Mouse (Mus musculus) stomach, embryonic 15.5 days (tissue): ENCODE measurements at regions not wholly inside any gene's neighbourhood (a gene's known extent, or its start where the extent isn't known, plus 50 kb on each side); places are given as distances from the start of the nearest gene placed in this dataset.

Source experiments
- ATAC-seq: fragments of 200-750 bp; cut with Nextera tagmentation; 2 replicates; pipeline ENCODE4 v1.8.0; 2017; ENCODE audit warnings: low read depth, moderate number of reproducible peaks, moderate TSS enrichment; ENCODE audit not compliant: insufficient read depth, low FRiP score
- H3K27ac ChIP-seq: fragments of 300-500 bp; sonication (generic); 2 replicates; pipeline ENCODE4 v1.5.1; 2015; ENCODE audit warnings: mild to moderate bottlenecking, inconsistent platforms
- H3K27me3 ChIP-seq: fragments of 300-500 bp; sonication (generic); replicated peaks from 2 replicates; pipeline ENCODE4 v1.6.1; 2015; ENCODE audit warnings: inconsistent platforms
- H3K36me3 ChIP-seq: fragments of 300-500 bp; sonication (generic); 2 replicates; pipeline ENCODE4 v1.6.1; 2015; ENCODE audit warnings: inconsistent platforms
- H3K4me1 ChIP-seq: fragments of 300-500 bp; sonication (generic); 2 replicates; pipeline ENCODE4 v1.6.1; 2015; ENCODE audit warnings: inconsistent platforms
- H3K4me2 ChIP-seq: fragments of 300-500 bp; sonication (generic); 2 replicates; pipeline ENCODE4 v1.6.1; 2015; ENCODE audit warnings: mild to moderate bottlenecking, inconsistent platforms
- H3K4me3 ChIP-seq: fragments of 300-500 bp; sonication (generic); replicated peaks from 2 replicates; pipeline ENCODE4 v1.5.1; 2015; ENCODE audit warnings: inconsistent platforms
- H3K9ac ChIP-seq: fragments of 300-500 bp; sonication (generic); 2 replicates; pipeline ENCODE4 v1.6.1; 2015; ENCODE audit warnings: inconsistent platforms
- H3K9me3 ChIP-seq: fragments of 300-500 bp; sonication (generic); 2 replicates; pipeline ENCODE4 v1.6.1; 2016; ENCODE audit warnings: inconsistent platforms
- WGBS: fragments of 180-500 bp; shearing (Covaris S2); methylation state at CpG from one replicate; pipeline ENCODE4 v1.1.7; 2015; 5-methylcytosine and 5-hydroxymethylcytosine counted together

DNA sequence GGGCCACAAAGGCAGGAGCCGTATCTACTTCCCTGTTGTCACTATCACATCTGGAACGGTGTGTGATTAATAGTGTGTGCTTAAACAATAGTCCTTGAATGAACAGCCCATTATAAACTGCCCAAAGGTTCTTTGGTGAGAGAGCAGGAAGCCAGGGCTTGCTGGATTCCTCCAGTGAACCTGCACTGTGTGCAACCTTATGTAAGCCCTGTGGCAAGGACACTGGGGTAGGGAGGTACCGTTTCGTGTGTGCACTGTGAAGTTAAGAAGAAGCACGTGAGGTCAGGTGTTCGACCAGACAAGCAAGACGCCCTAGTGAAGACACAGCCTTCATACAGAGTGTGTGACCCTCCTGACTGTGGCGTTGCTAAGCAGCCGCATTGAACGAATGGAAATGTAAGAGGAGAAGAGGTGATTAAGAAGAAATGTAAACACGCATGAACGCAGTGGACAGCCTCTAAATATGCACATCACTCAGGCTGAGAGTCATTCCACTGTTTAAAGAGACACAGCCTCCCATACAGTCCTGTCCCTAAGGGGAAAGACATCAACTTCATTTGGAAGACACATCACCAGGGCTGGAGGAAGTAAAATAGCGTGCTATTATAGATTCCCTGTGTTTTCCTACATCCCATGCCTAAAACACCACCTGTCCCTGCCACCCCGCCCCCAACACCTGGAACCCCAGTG, 472.0 kb upstream of the Gm19410 start:
- Histone ChIP-seq H3K4me1 (peaks cover 6% of the 10 kb centered on the region), H3K9me3 (no peaks in the 10 kb centered on the region), H3K27ac (no peak overlapping the region; the same call in 1 of the 2 replicates), H3K4me3 (no peak overlapping the region), H3K36me3 (no peaks in the 10 kb centered on the region), H3K4me2 (peak overlapping the region; percentile 33; the same call in 1 of the 2 replicates), H3K27me3 (no peaks in the 10 kb centered on the region), H3K9ac (no peak overlapping the region)
- ATAC-seq: peak; percentile 75
- WGBS: 27% methylated on average over 14 of the region's 14 CpGs

DNA sequence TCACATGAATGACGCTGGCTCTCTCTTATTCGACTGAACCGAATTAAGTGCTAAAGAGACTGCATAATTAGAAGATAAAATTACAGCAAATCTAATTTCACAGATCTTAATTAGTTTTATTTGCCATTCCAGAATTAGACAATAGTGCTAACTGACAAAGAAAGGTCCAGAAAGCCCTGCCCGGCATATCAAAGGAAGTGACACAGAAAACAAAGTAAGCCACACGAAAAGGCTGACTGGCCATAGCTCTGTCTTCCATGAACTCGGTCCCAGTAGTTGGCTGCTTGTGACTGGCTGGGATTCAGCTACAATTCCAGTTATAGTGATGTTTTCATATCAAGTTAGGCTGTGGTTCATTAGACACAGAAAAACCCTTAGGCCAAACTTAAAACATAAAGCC, 468.7 kb upstream of the Gm19410 start:
- H3K27me3 ChIP-seq: no peaks in the 10 kb centered on the region
- H3K9me3 ChIP-seq: no peaks in the 10 kb centered on the region
- no peak overlapping the region for H3K9ac ChIP-seq
- no peak for ATAC-seq
- no peak overlapping the region for H3K4me2 ChIP-seq
- H3K4me1 ChIP-seq: peaks cover 6% of the 10 kb centered on the region
- WGBS: 86% methylated on average over 6 of the region's 6 CpGs
- H3K36me3 ChIP-seq: no peaks in the 10 kb centered on the region
- H3K27ac ChIP-seq: no peak overlapping the region
- no peak overlapping the region for H3K4me3 ChIP-seq

DNA sequence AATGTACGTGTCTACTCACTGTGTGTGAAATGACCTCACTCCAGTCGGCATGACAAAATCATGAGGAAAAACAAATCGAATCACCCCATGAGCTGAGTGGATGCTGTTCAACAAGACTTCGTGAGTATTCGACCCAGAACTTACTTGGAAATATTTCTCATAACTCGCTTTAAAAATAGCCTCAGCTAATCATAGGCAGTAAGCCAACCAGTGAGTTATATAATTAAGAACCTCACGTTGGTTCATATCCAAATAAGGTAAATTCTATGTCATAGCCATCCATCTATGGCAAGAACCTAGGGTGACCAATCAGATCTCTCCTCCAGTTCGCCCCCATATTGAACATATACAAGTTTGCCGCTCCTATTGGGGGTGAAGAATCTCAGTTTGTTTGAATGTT, 466.5 kb upstream of the Gm19410 start:
- ATAC-seq: no peak
- H3K27ac ChIP-seq: no peak overlapping the region
- no peak overlapping the region for H3K9ac ChIP-seq
- no peaks in the 10 kb centered on the region for H3K36me3 ChIP-seq
- H3K4me1 ChIP-seq: peaks cover 1% of the 10 kb centered on the region
- 72% methylated on average over 9 of the region's 9 CpGs for WGBS
- no peak overlapping the region for H3K4me3 ChIP-seq
- H3K9me3 ChIP-seq: no peaks in the 10 kb centered on the region
- no peak overlapping the region for H3K4me2 ChIP-seq
- no peaks in the 10 kb centered on the region for H3K27me3 ChIP-seq

DNA sequence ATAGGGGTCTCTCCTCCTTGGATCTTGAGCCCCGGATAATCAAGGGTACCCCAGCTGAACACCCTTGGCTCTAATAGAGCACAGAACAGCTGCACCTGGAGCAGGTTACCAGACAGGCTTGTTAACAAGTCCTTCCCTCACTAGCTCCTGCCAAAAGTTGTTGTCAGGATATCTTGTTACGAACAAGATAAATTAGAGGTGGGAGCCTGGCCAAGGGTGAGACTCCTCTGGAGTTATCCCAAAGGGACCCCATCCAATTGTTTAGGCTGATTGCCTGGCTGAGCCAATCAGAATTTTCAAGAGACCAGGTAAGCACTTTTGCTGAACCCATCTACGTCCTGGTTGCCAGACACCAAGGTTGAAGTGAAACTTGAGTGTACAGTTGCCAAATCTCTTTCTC, 465.2 kb upstream of the Gm19410 start:
- no peaks in the 10 kb centered on the region for H3K36me3 ChIP-seq
- no peak overlapping the region for H3K9ac ChIP-seq
- no peak overlapping the region for H3K4me3 ChIP-seq
- no peak overlapping the region for H3K4me2 ChIP-seq
- no peaks in the 10 kb centered on the region for H3K4me1 ChIP-seq
- no peaks in the 10 kb centered on the region for H3K9me3 ChIP-seq
- no peak; the same call in 1 of the 2 replicates for ATAC-seq
- no peaks in the 10 kb centered on the region for H3K27me3 ChIP-seq
- WGBS: 44% methylated on average over 3 of the region's 3 CpGs
- H3K27ac ChIP-seq: 0 out of 2 replicates have a peak overlapping the region, but pooled peaks have one; percentile 2

DNA sequence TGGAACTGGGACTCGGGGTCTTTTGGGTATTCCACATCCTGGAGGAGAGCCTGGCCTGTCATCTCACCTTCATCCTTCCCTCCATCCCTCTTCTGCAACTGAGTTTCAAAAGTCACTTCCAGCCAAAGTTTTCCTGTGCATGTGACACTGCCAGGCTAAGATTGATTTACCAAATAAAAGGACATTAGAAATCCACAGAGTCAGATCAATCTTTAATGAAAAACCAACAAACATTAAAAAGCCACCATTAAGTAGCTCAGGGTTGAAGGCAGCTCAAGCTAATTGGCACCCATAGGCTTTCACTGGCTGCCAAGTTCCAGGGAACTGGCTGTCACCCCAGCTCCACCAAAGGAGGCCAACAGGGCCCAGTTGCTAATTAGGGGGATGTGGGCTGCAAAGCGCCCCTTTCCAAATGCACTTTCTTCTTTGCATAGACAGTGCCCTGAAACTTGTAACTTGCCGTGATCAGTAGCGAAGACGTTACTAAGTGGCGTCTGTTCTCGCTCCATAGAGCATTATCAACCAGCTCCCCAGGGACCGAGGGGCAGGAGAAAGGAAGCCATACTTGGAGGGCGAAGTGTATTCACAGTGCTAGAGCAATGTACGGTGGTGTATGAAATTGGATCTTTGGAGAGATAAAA, 464.6 kb upstream of the Gm19410 start:
- ATAC-seq: no peak
- Histone ChIP-seq H3K4me2 (no peak overlapping the region), H3K36me3 (no peaks in the 10 kb centered on the region), H3K27me3 (no peaks in the 10 kb centered on the region), H3K27ac (0 out of 2 replicates have a peak overlapping the region, but pooled peaks have one; percentile 2), H3K4me1 (no peaks in the 10 kb centered on the region), H3K9ac (no peak overlapping the region), H3K4me3 (no peak overlapping the region), H3K9me3 (no peaks in the 10 kb centered on the region)
- WGBS: 80% methylated on average over 10 of the region's 10 CpGs

DNA sequence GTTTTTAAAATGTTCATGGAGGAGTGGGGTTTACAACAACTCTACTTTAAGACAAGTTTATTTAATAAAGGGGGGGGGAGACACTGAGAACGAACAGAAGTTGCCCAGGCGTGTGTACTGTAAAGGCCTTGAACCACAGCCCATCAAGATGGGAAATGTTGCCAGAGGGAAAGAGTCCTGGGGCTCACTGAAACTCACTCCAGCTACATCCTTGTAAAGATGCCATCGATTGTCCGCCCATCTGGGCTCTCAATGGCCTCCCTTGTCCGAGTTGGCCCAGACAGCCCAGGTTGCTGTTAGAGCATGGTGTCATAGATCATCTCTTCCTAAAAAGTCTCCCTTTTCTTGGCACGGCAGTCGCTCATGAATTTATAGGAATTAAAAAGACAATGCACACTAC, 462.7 kb upstream of the Gm19410 start:
- 87% methylated on average over 7 of the region's 7 CpGs for WGBS
- no peaks in the 10 kb centered on the region for H3K9me3 ChIP-seq
- no peaks in the 10 kb centered on the region for H3K27me3 ChIP-seq

DNA sequence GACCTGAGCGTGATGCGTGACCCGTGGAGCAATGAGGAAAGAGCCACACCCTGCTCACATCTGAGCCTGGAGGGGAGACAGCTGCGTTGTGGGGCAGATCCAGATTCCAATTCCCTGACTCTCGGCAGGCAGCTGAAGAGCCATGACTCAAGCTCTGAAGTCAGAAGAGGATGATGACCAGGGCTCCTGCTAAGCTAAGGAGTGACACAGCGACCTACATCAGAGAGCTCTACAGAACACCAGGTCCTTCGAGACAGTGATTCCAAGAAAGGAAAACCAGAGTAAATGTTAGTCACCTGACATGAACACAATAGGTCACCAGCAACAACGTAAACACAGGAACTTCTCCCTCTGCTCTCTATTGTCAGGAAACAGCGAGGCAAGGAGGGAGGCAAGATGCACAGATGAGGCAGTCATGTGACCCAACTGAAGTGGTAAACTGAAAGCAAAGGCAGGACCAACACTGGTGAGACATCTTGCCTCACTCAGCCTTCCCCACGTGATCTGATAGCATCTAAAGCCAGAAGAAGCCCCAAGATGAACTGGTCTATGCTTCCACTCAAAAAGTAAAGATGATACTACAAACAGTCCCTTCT, 444.2 kb upstream of the Gm19410 start:
- no peaks in the 10 kb centered on the region for H3K27me3 ChIP-seq
- H3K4me2 ChIP-seq: no peak overlapping the region
- H3K9me3 ChIP-seq: no peaks in the 10 kb centered on the region
- no peak overlapping the region for H3K27ac ChIP-seq
- H3K4me1 ChIP-seq: no peaks in the 10 kb centered on the region
- no peaks in the 10 kb centered on the region for H3K36me3 ChIP-seq
- ATAC-seq: no peak
- no peak overlapping the region for H3K4me3 ChIP-seq
- H3K9ac ChIP-seq: no peak overlapping the region
- WGBS: 67% methylated on average over 10 of the region's 10 CpGs

More for the DNA sequence above, 462.7 kb upstream of the Gm19410 start:
- no peaks in the 10 kb centered on the region for H3K36me3 ChIP-seq
- H3K9ac ChIP-seq: no peak overlapping the region
- no peaks in the 10 kb centered on the region for H3K4me1 ChIP-seq
- no peak overlapping the region for H3K4me2 ChIP-seq
- no peak overlapping the region for H3K4me3 ChIP-seq
- no peak for ATAC-seq
- no peak overlapping the region for H3K27ac ChIP-seq

DNA sequence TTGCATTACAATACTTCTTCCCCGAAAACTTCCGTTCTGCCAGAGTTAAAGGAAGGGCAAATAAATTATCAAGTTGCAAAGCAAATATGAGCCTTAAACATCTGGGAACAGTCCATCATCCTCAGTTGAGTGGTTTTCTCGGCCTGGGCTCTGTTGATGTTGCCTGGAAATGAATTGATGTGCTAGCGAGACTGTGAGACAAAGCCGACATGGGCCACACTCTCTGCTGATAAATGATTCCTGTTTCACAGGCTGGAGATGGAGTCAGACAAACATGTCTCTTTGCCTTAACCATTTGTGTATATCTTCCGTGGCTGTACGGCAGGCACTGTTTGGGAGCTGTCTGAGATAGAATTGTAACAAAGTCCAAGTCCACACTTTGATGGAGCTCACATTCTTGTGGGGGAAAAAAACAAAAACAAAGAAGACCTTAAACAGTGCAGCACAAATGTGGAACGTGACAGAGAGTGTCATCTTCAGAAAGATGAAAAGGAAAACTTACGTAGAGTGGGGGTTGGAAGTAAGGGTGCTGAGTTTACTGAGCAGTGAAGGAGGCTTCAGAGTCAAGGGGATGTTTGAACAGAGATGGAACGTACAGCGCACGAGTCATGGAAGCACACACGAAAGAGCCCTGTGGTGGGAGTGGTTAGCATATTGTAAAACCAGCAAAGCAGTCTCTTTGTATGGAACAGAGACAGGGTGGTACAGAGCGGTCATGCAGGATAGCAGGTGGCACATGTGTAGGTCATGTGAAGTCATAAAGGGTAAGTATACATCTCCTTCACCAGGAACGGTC, 442.2 kb upstream of the Gm19410 start:
- ATAC-seq: no peak
- Histone ChIP-seq H3K4me1 (no peaks in the 10 kb centered on the region), H3K27ac (no peak overlapping the region), H3K4me3 (no peak overlapping the region), H3K27me3 (no peaks in the 10 kb centered on the region), H3K9ac (no peak overlapping the region), H3K9me3 (no peaks in the 10 kb centered on the region), H3K36me3 (no peaks in the 10 kb centered on the region), H3K4me2 (no peak overlapping the region)
- WGBS: 37% methylated on average over 15 of the region's 15 CpGs
